ENCODE assay signal across 45 mouse cellular contexts in the genomic region with DNA sequence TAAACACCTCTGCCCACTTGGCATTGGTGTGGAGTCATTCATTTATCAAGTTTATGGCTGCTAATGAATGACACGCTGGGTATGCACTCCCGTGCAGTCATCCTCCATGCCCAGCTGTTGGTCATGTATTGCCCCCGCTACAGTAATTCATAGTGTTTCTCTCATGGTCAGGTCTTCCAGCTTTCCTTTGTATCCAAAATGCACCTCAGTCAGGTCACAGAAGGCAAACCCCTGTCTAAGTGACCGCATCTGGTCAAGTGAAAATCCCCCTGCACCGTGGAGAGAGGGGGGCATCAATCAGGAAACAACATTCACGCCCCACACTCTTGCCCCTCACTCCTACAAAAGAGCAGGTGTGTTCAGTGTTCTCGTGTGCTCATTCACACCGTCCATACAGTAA. TPM values are rescaled to one million over a fixed set of nuclear protein-coding genes. Genes with fewer than 3 reads are reported as not detected.
"Had no signal": no experiment of that assay in that cellular context is flagged by ENCODE, and none has a peak within 500 bp of the region (broad histone marks: within the 10 kb centered on the region; RNA-seq: fewer than 3 reads in every experiment).

No protein-coding gene starts in this region.

- H3K9ac ChIP-seq: heart, embryonic 12.5 days; heart, embryonic 13.5 days; heart, embryonic 15.5 days; hindbrain, embryonic 12.5 days; hindbrain, embryonic 13.5 days; hindbrain, embryonic 14.5 days; hindbrain, embryonic 15.5 days; kidney, embryonic 15.5 days had no signal

- DNase-seq: heart, adult 2 months; heart, postnatal 14 days; heart, postnatal 36 days; heart, postnatal 4 days; kidney, adult 11 months; kidney, adult 18-20 months; kidney, adult 2 months; kidney, adult 8-10 months; kidney, adult 9 months; kidney, postnatal 10 days; kidney, postnatal 14 days; kidney, postnatal 25 days; kidney, postnatal 36 days; kidney, postnatal 4 days; layer of hippocampus, adult 9-11 months; layer of hippocampus, postnatal 36 days had no signal

- H3K4me1 ChIP-seq: heart, embryonic 12.5 days; heart, embryonic 13.5 days; heart, embryonic 15.5 days; hindbrain, embryonic 12.5 days; hindbrain, embryonic 13.5 days; hindbrain, embryonic 15.5 days; kidney, embryonic 15.5 days had no signal

- H3K9me3 ChIP-seq: heart, embryonic 10.5 days; heart, embryonic 12.5 days; heart, embryonic 13.5 days; heart, embryonic 15.5 days; hindbrain, embryonic 10.5 days; hindbrain, embryonic 12.5 days; hindbrain, embryonic 13.5 days; hindbrain, embryonic 15.5 days; kidney, embryonic 15.5 days had no signal

- H3K27ac ChIP-seq: heart, adult 2 months; heart, embryonic 10.5 days; heart, embryonic 13.5 days; heart, embryonic 15.5 days; hindbrain, embryonic 10.5 days; hindbrain, embryonic 12.5 days; hindbrain, embryonic 13.5 days; hindbrain, embryonic 14.5 days; hindbrain, embryonic 15.5 days; hindbrain, postnatal 0 days; kidney, embryonic 15.5 days; kidney, postnatal 0 days; layer of hippocampus, adult 2 months; left cerebral cortex, adult 2 months had no signal

- H3K27me3 ChIP-seq: heart, embryonic 12.5 days; heart, embryonic 13.5 days; heart, embryonic 15.5 days; hindbrain, embryonic 12.5 days; hindbrain, embryonic 13.5 days; hindbrain, embryonic 15.5 days; kidney, embryonic 15.5 days had no signal

- H3K4me3 ChIP-seq: heart, adult 2 months; heart, embryonic 10.5 days; heart, embryonic 12.5 days; heart, embryonic 13.5 days; heart, embryonic 15.5 days; hindbrain, embryonic 10.5 days; hindbrain, embryonic 12.5 days; hindbrain, embryonic 13.5 days; hindbrain, embryonic 15.5 days; kidney, embryonic 15.5 days; layer of hippocampus, adult 2 months; left cerebral cortex, adult 2 months had no signal

- H3K36me3 ChIP-seq: heart, embryonic 10.5 days; heart, embryonic 12.5 days; heart, embryonic 13.5 days; heart, embryonic 15.5 days; hindbrain, embryonic 10.5 days; hindbrain, embryonic 12.5 days; hindbrain, embryonic 13.5 days; hindbrain, embryonic 15.5 days; kidney, embryonic 15.5 days had no signal

- H3K4me2 ChIP-seq: heart, embryonic 11.5 days; heart, embryonic 12.5 days; heart, embryonic 13.5 days; heart, embryonic 15.5 days; hindbrain, embryonic 12.5 days; hindbrain, embryonic 13.5 days; hindbrain, embryonic 14.5 days; hindbrain, embryonic 15.5 days; kidney, embryonic 15.5 days had no signal

- ATAC-seq: hindbrain, embryonic 16.5 days; hindbrain, postnatal 0 days; inflammation-experienced regulatory T-cells, adult 6 months had no signal

RNA-seq across cellular contexts. Expression of a gene that starts 4.5 kb away (rescaled TPM):
- total RNA-seq: heart, adult 2 months; heart, adult 8-10 months; heart, postnatal 14 days; heart, postnatal 25 days; heart, postnatal 36 days; heart, postnatal 4 days; hematopoietic stem cell, adult 5-6 weeks; hindbrain, postnatal 0 days; layer of hippocampus, adult 18-20 months; layer of hippocampus, adult 2 months; layer of hippocampus, adult 8-10 months; layer of hippocampus, postnatal 10 days; layer of hippocampus, postnatal 14 days; layer of hippocampus, postnatal 25 days; layer of hippocampus, postnatal 36 days; left cerebral cortex, adult 18-20 months; left cerebral cortex, adult 2 months; left cerebral cortex, adult 8-10 months had no signal
- polyA plus RNA-seq: heart, adult 2 months; heart, embryonic 14.5 days; hindbrain, embryonic 10.5 days; hindbrain, embryonic 11.5 days; hindbrain, embryonic 12.5 days; hindbrain, embryonic 13.5 days; hindbrain, embryonic 14.5 days; hindbrain, embryonic 16.5 days; hindbrain, postnatal 0 days; inflammation-experienced regulatory T-cells, adult 6 months had no signal
